Mouse (Mus musculus) hindbrain, embryonic 16.5 days (tissue): Measurements from ENCODE around the gene Ccl21b. TPM values are rescaled to one million over a fixed set of nuclear protein-coding genes. Genes with fewer than 3 reads are reported as not detected.
"Not testable (repeated sequence)": the region's sequence is repeated elsewhere in the genome, so short reads cannot be mapped to it uniquely, and the experiment has no call there.

Source experiments
- ATAC-seq: fragments of 200-750 bp; cut with Nextera tagmentation; 2 replicates; pipeline ENCODE4 v1.8.0; 2017; ENCODE audit warnings: moderate TSS enrichment, moderate library complexity
- H3K27ac ChIP-seq: fragments of 300-500 bp; sonication (generic); 2 replicates; pipeline ENCODE4 v1.5.1; 2014; ENCODE audit warnings: low read depth, mild to moderate bottlenecking, control low read depth, low read length, moderate library complexity
- H3K27me3 ChIP-seq: fragments of 300-500 bp; sonication (generic); replicated peaks from 2 replicates; pipeline ENCODE4 v1.6.1; 2014; ENCODE audit warnings: low read length; ENCODE audit not compliant: control insufficient read depth, insufficient read depth
- H3K36me3 ChIP-seq: fragments of 300-500 bp; sonication (generic); 2 replicates; pipeline ENCODE4 v1.6.1; 2014; ENCODE audit warnings: mild to moderate bottlenecking, low read length, moderate library complexity, mixed read lengths; ENCODE audit not compliant: control insufficient read depth, insufficient read depth
- H3K4me1 ChIP-seq: fragments of 300-500 bp; sonication (generic); 2 replicates; pipeline ENCODE4 v1.6.1; 2014; ENCODE audit warnings: low read depth, low read length; ENCODE audit not compliant: control insufficient read depth, insufficient read depth
- H3K4me2 ChIP-seq: fragments of 300-500 bp; sonication (generic); 2 replicates; pipeline ENCODE4 v1.6.1; 2014; ENCODE audit warnings: mild to moderate bottlenecking, low read length, control low read depth, moderate library complexity
- H3K4me3 ChIP-seq: fragments of 300-500 bp; sonication (generic); 2 replicates; pipeline ENCODE4 v1.5.1; 2014; ENCODE audit warnings: mild to moderate bottlenecking, low read length, control low read depth, moderate library complexity
- H3K9ac ChIP-seq: fragments of 300-500 bp; sonication (generic); 2 replicates; pipeline ENCODE4 v1.6.1; 2014; ENCODE audit warnings: low read depth, mild to moderate bottlenecking, control low read depth, low read length, moderate library complexity
- H3K9me3 ChIP-seq: fragments of 300-500 bp; sonication (generic); 2 replicates; pipeline ENCODE4 v1.6.1; 2014; ENCODE audit warnings: mild to moderate bottlenecking, low read length, moderate library complexity; ENCODE audit not compliant: control insufficient read depth
- WGBS: fragments of 180-500 bp; shearing (Covaris S2); extraction: QIAGEN DNeasy Blood & Tissue Kit; methylation state at CpG from one replicate; pipeline ENCODE4 v1.1.7; 2014; 5-methylcytosine and 5-hydroxymethylcytosine counted together
- polyA plus RNA-seq: library from polyadenylated mRNA; unstranded; fragments of >200 nt; fragmentation: Nextera tagmentation; extraction: Ambion mirVana; gene quantifications from 2 replicates; pipeline ENCODE4 v1.2.1, GENCODE M21; 2015

Gene Ccl21b
- not detected in 2 replicates for polyA plus RNA-seq

- WGBS: no CpG with 5 or more reads among the region's 5 CpGs
- not testable (repeated sequence) for H3K9me3 ChIP-seq, ATAC-seq
Measured at GRCm38 (mm10) chr4:42255467-42255866, at the start of gene Ccl21b. Ccl21b (plus strand) TSS chr4:42255767.

GRCm38 (mm10) chr4:42240339-42240738 lies 15.2 kb upstream of the Ccl21b start, which contains the start of gene Gm10600:
Gm10600 (plus strand) TSS chr4:42240639.
- H3K9ac ChIP-seq, H3K4me3 ChIP-seq, H3K9me3 ChIP-seq, H3K27me3 ChIP-seq, H3K4me1 ChIP-seq, H3K27ac ChIP-seq, ATAC-seq, H3K4me2 ChIP-seq, H3K36me3 ChIP-seq: not testable (repeated sequence)
- WGBS: no CpG with 5 or more reads among the region's 4 CpGs

More at GRCm38 (mm10) chr4:42255467-42255866, at the start of gene Ccl21b:
- H3K9ac ChIP-seq, H3K4me1 ChIP-seq, H3K36me3 ChIP-seq, H3K27ac ChIP-seq, H3K4me2 ChIP-seq, H3K27me3 ChIP-seq, H3K4me3 ChIP-seq: not testable (repeated sequence)

- ATAC-seq, H3K9me3 ChIP-seq, H3K4me2 ChIP-seq, H3K4me3 ChIP-seq, H3K27ac ChIP-seq, H3K27me3 ChIP-seq, H3K36me3 ChIP-seq, H3K9ac ChIP-seq, H3K4me1 ChIP-seq: not testable (repeated sequence)
- WGBS: no CpG with 5 or more reads among the region's 18 CpGs
Measured at GRCm38 (mm10) chr4:42293967-42294366, 38.4 kb downstream of the Ccl21b start, which contains the start of gene Gm21953. Gm21953 (plus strand) TSS chr4:42294267.

Other genes starting within 250 kb of the Ccl21b start
- gene Gm21093, start 221.0 kb upstream of the Ccl21b start, polyA plus RNA-seq: 0.28 and 0.74 TPM in 2 replicates
- not detected in 2 replicates for gene Gm3893, start 164.6 kb upstream of the Ccl21b start, polyA plus RNA-seq
- not detected in 2 replicates for gene Gm13304, start 140.9 kb upstream of the Ccl21b start, polyA plus RNA-seq
- gene Gm13306, start 102.3 kb upstream of the Ccl21b start, polyA plus RNA-seq: 3.1 and 5.3 TPM in 2 replicates
- not detected in 2 replicates for gene Gm13305, start 87.2 kb upstream of the Ccl21b start, polyA plus RNA-seq
- gene Gm10600, start 15.1 kb upstream of the Ccl21b start, polyA plus RNA-seq: not detected in 2 replicates
- not detected in 2 replicates for gene Gm21953, start 38.5 kb downstream of the Ccl21b start, polyA plus RNA-seq
- not detected in 2 replicates for gene Fam205a3, start 62.6 kb downstream of the Ccl21b start, polyA plus RNA-seq
- gene Gm21586, start 183.6 kb downstream of the Ccl21b start, polyA plus RNA-seq: not detected in 2 replicates
- gene Gm2163, start 211.0 kb downstream of the Ccl21b start, polyA plus RNA-seq: 0.26 and 0.37 TPM in 2 replicates